Mouse (Mus musculus) forebrain, embryonic 16.5 days (tissue): ENCODE measurements around the gene Frk. TPM values are rescaled to one million over a fixed set of nuclear protein-coding genes. Genes with fewer than 3 reads are reported as not detected.
"Not testable (repeated sequence)": the region's sequence is repeated elsewhere in the genome, so short reads cannot be mapped to it uniquely, and the experiment has no call there.

ENCODE experiments used
- ATAC-seq: fragments of 200-750 bp; cut with Nextera tagmentation; 2 replicates; pipeline ENCODE4 v1.8.0; 2017; ENCODE audit warnings: mild to moderate bottlenecking, moderate library complexity
- H3K27ac ChIP-seq: fragments of 300-500 bp; sonication (generic); 2 replicates; pipeline ENCODE4 v1.5.1; 2014; ENCODE audit warnings: low read length, control low read depth
- H3K27me3 ChIP-seq: fragments of 300-500 bp; sonication (generic); replicated peaks from 2 replicates; pipeline ENCODE4 v1.6.1; 2014; ENCODE audit warnings: low read length; ENCODE audit not compliant: control insufficient read depth, insufficient read depth
- H3K36me3 ChIP-seq: fragments of 300-500 bp; sonication (generic); 2 replicates; pipeline ENCODE4 v1.6.1; 2014; ENCODE audit not compliant: control insufficient read depth, insufficient read depth
- H3K4me1 ChIP-seq: fragments of 300-500 bp; sonication (generic); replicated peaks from 2 replicates; pipeline ENCODE4 v1.6.1; 2014; ENCODE audit warnings: low read length; ENCODE audit not compliant: control insufficient read depth, insufficient read depth
- H3K4me2 ChIP-seq: fragments of 300-500 bp; sonication (generic); 2 replicates; pipeline ENCODE4 v1.6.1; 2014; ENCODE audit warnings: mild to moderate bottlenecking, low read length, control low read depth
- H3K4me3 ChIP-seq: fragments of 300-500 bp; sonication (generic); replicated peaks from 2 replicates; pipeline ENCODE4 v1.5.1; 2014; ENCODE audit warnings: mild to moderate bottlenecking, low read length, control low read depth
- H3K9ac ChIP-seq: fragments of 300-500 bp; sonication (generic); replicated peaks from 2 replicates; pipeline ENCODE4 v1.6.1; 2014; ENCODE audit warnings: low read depth, low read length, control low read depth
- H3K9me3 ChIP-seq: fragments of 300-500 bp; sonication (generic); 2 replicates; pipeline ENCODE4 v1.6.1; 2016; ENCODE audit warnings: low read length; ENCODE audit not compliant: control insufficient read depth
- WGBS: fragments of 180-500 bp; shearing (Covaris S2); extraction: QIAGEN DNeasy Blood & Tissue Kit; methylation state at CpG from one replicate; pipeline ENCODE4 v1.1.7; 2014; 5-methylcytosine and 5-hydroxymethylcytosine counted together
- polyA plus RNA-seq: library from polyadenylated mRNA; unstranded; fragments of >200 nt; fragmentation: Nextera tagmentation; extraction: Ambion mirVana; gene quantifications from 2 replicates; pipeline ENCODE4 v1.2.1, GENCODE M21; 2015

The Frk gene
- 0.75 and 0.95 TPM in 2 replicates for polyA plus RNA-seq

- ATAC-seq, result no peak
- Histone ChIP-seq H3K9ac (no peak within 1 kb of the TSS), H3K27ac (no peak within 1 kb of the TSS), H3K4me3 (no peak within 1 kb of the TSS), H3K36me3 (no peaks in the 10 kb centered on the region), H3K4me1 (no peaks in the 10 kb centered on the region), H3K4me2 (no peak within 1 kb of the TSS), H3K9me3 (no peaks in the 10 kb centered on the region), H3K27me3 (no peaks in the 10 kb centered on the region)
- WGBS, result 45% methylated on average over 11 of the region's 11 CpGs
These were observed at the start of gene Frk for GRCm38 (mm10) chr10:34483297-34484013. Gene Frk, plus strand, starts transcription at chr10:34483399.

DNA sequence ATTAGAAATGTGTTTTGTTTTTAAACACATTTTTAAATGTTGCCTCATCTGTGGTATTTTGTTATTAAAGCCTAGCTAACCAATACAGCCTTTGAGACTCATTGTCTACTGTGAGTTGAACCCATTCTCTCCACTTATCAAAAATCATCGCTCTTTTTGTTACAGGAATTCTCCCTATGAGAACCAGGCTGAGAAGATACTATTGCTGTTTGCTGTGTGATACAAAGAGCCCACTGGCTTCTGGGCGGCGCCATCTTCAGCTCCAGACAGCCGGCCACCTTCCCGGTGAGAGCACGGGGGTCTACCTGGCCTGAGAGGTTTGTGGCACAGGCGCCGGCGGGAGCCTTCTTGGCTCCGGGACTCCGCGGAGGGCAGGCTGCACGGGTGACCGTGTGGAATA, 49.0 kb upstream of the Frk start:
- H3K4me3 ChIP-seq, H3K4me2 ChIP-seq, H3K4me1 ChIP-seq, H3K9ac ChIP-seq, ATAC-seq, H3K36me3 ChIP-seq, H3K27me3 ChIP-seq, H3K9me3 ChIP-seq, H3K27ac ChIP-seq: not testable (repeated sequence)
- 95% methylated on average over 6 of the region's 14 CpGs for WGBS

DNA sequence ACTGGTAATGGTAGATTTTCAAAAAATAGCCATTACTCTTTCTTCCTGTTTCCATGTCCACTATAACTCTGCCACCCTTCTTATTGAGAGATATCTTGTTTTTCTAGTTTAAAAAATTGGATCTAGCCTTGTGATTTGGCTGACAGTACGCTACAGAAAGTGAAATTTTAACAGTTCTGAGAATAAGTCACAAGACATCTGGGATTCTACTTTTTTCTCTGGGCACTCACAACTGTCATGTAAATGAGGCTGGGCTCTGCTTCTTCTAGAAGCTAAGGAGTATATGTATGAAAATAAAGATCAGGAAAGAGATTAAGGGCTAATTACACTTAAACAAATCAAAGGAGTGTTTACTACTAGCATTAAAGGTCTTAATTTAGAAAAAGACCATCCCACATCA, 33.7 kb upstream of the Frk start:
- Histone ChIP-seq H3K4me2 (no peak overlapping the region), H3K36me3 (no peaks in the 10 kb centered on the region), H3K4me1 (no peaks in the 10 kb centered on the region), H3K9me3 (no peaks in the 10 kb centered on the region), H3K27me3 (no peaks in the 10 kb centered on the region), H3K4me3 (no peak overlapping the region), H3K9ac (no peak overlapping the region), H3K27ac (no peak overlapping the region)
- WGBS, result 71% methylated on average over 1 of the region's 1 CpGs
- ATAC-seq, result no peak

DNA sequence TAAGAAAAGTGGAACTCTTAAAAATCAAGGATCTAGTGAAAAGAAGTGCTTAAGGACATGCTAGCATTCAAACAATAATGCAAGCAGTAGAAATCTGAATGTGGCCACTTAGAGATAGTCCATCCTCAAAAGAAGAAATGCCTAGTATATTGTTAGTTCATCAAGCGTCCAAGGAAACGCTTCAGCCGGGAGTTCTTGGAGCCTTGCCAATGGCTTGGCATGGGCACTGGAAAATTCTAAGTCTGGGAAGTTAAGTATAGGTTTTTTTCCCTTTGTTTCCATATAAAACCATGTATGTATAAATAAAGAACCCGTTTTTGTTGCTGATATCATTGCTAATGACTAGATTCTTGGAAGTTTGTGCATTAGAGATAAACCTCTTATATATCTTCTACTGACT, 21.7 kb upstream of the Frk start:
- H3K9ac ChIP-seq, result no peak overlapping the region
- H3K4me2 ChIP-seq, result no peak overlapping the region
- H3K27me3 ChIP-seq, result no peaks in the 10 kb centered on the region
- H3K36me3 ChIP-seq, result no peaks in the 10 kb centered on the region
- ATAC-seq, result no peak
- H3K27ac ChIP-seq, result no peak overlapping the region
- H3K4me1 ChIP-seq, result peaks cover 2% of the 10 kb centered on the region; the same call in 1 of the 2 replicates
- no peaks in the 10 kb centered on the region for H3K9me3 ChIP-seq
- H3K4me3 ChIP-seq, result no peak overlapping the region
- 17% methylated on average over 4 of the region's 4 CpGs for WGBS

GRCm38 (mm10) chr10:34464321-34464720, 18.9 kb upstream of the Frk start:
- Histone ChIP-seq H3K4me2 (no peak overlapping the region), H3K4me3 (no peak overlapping the region), H3K4me1 (peaks cover 2% of the 10 kb centered on the region; the same call in 1 of the 2 replicates), H3K27me3 (no peaks in the 10 kb centered on the region), H3K9me3 (no peaks in the 10 kb centered on the region), H3K36me3 (no peaks in the 10 kb centered on the region), H3K27ac (no peak overlapping the region), H3K9ac (no peak overlapping the region)
- ATAC-seq, result no peak
- WGBS, result 91% methylated on average over 4 of the region's 4 CpGs

- H3K4me2 ChIP-seq, result no peak overlapping the region
- no peaks in the 10 kb centered on the region for H3K9me3 ChIP-seq
- H3K27me3 ChIP-seq, result no peaks in the 10 kb centered on the region
- no peak overlapping the region for H3K27ac ChIP-seq
- no peak overlapping the region for H3K9ac ChIP-seq
- H3K4me1 ChIP-seq, result no peaks in the 10 kb centered on the region
- no peaks in the 10 kb centered on the region for H3K36me3 ChIP-seq
- no peak overlapping the region for H3K4me3 ChIP-seq
- ATAC-seq, result no peak
- WGBS, result 7% methylated on average over 2 of the region's 2 CpGs
These were observed 14.2 kb upstream of the Frk start for GRCm38 (mm10) chr10:34469037-34469436.

DNA sequence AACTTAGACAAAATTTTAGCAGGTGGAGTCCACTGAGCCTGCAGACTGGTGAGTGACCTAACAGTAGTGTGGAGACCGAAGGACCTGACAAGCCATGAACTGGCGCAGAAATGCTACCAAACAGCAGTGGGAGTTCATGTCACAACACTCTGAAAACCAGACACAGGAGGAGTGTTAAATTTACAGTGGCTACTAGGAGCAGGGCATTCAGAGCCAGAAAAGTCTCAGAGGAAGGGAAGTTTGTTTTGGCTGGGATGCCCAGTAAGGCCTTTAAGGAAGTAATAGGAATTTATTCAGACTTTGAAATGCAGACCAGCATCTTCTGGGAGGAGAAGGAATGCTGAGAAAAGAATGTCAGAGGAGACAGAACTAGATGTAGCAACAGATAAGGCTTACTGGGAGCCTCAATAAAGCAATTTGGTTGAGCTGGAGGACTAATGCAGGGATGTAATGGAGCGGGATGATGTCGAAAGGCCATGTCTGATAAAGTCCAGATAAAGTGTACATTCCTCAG, 3.2 kb upstream of the Frk start:
- no peak for ATAC-seq
- Histone ChIP-seq H3K9ac (no peak overlapping the region), H3K4me3 (no peak overlapping the region), H3K4me1 (no peaks in the 10 kb centered on the region), H3K27ac (no peak overlapping the region), H3K36me3 (no peaks in the 10 kb centered on the region), H3K9me3 (no peaks in the 10 kb centered on the region), H3K27me3 (no peaks in the 10 kb centered on the region), H3K4me2 (no peak overlapping the region)
- WGBS, result 87% methylated on average over 4 of the region's 4 CpGs

DNA sequence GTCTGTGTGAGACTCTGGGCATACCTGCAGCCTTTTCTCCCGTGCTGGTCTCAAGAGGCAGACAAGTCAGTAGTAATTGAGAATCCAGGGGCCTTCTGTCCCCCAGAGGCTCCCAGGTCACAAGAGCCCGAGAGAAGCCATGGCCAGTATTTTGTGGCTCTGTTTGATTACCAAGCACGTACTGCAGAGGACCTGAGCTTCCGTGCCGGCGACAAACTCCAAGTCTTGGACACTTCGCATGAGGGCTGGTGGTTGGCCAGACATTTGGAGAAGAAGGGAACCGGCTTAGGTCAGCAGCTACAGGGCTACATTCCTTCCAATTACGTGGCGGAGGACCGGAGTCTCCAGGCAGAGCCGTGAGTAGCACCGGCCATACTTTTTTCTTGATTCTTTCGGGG, 814 bp downstream of the Frk start:
- H3K27me3 ChIP-seq, result no peaks in the 10 kb centered on the region
- H3K4me3 ChIP-seq, result no peak overlapping the region
- no peak overlapping the region for H3K9ac ChIP-seq
- no peak for ATAC-seq
- no peak overlapping the region for H3K4me2 ChIP-seq
- no peaks in the 10 kb centered on the region for H3K36me3 ChIP-seq
- no peaks in the 10 kb centered on the region for H3K9me3 ChIP-seq
- no peak overlapping the region for H3K27ac ChIP-seq
- H3K4me1 ChIP-seq, result no peaks in the 10 kb centered on the region
- 88% methylated on average over 14 of the region's 14 CpGs for WGBS

DNA sequence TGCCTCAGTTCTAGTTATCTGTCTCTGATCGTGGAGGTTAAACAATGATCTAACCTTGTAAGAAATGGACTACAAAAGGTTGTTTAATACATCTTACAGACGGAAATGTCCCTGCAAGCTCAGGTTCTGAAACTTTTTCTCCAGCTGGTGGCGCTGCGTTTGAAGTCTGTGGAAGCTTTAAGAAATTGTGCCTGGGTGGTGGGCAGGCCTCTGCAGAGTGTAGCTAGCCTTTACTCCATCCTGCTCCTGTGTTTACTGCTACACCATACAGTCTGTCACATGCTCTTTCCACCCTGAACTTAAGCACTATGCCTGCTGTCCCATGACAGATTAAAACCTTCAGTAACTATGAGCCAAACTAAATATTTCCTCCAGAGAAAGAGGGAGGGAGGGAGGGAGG, 1.9 kb downstream of the Frk start:
- no peak for ATAC-seq
- Histone ChIP-seq H3K9me3 (no peaks in the 10 kb centered on the region), H3K9ac (no peak overlapping the region), H3K27ac (no peak overlapping the region), H3K4me3 (no peak overlapping the region), H3K27me3 (no peaks in the 10 kb centered on the region), H3K4me2 (no peak overlapping the region), H3K4me1 (no peaks in the 10 kb centered on the region), H3K36me3 (no peaks in the 10 kb centered on the region)
- WGBS, result 66% methylated on average over 4 of the region's 4 CpGs

DNA sequence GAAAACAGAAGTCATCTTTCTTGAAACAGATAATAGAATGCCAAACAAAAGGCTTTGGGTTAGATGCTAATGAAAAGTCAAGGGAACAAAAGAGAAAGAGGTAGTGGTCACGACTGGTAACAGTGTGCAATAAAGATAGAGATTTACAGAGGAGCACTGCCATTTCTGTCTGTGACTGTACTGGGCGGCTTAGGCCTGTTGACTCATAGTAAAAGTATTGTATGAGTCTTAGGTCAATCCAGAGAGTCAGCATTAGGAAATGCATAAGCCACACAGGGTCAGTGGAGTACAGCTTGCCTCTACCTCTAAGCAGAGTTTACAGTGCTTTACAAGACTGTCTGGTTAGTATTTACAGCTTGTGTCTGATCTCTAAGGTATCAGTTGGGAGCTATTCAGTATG, 24.6 kb downstream of the Frk start:
- no peaks in the 10 kb centered on the region for H3K9me3 ChIP-seq
- ATAC-seq, result no peak
- H3K4me1 ChIP-seq, result no peaks in the 10 kb centered on the region
- no peaks in the 10 kb centered on the region for H3K36me3 ChIP-seq
- WGBS, result 70% methylated on average over 2 of the region's 2 CpGs
- H3K27ac ChIP-seq, result no peak overlapping the region
- H3K27me3 ChIP-seq, result no peaks in the 10 kb centered on the region
- no peak overlapping the region for H3K4me3 ChIP-seq
- H3K9ac ChIP-seq, result no peak overlapping the region
- H3K4me2 ChIP-seq, result no peak overlapping the region
